Mouse (Mus musculus) spleen, adult 12 weeks (tissue): ENCODE data around the gene Arhgap45.

Experiments used
- DNase-seq: peaks from one replicate; pipeline ENCODE4 v3.0.0; 2022; ENCODE audit warnings: low spot score

Gene Arhgap45

GRCm38 (mm10) chr10:80016511-80016910 is at the start of gene Arhgap45:
TSS of gene Arhgap45 (plus strand) at chr10:80016653.
- DNase-seq, result peak; percentile 70

- no peak for DNase-seq
Observed at GRCm38 (mm10) chr10:79966886-79967400, 49.5 kb upstream of the Arhgap45 start.

- DNase-seq, result no peak
Observed at GRCm38 (mm10) chr10:79968181-79968580, 48.3 kb upstream of the Arhgap45 start.

- no peak for DNase-seq
Observed at GRCm38 (mm10) chr10:79969124-79969568, 47.3 kb upstream of the Arhgap45 start.

GRCm38 (mm10) chr10:79970415-79971182 is 45.9 kb upstream of the Arhgap45 start, which contains the start of gene Grin3b:
TSS of gene Grin3b (plus strand) at chr10:79970715.
- no peak for DNase-seq

- DNase-seq, result no peak
Observed at GRCm38 (mm10) chr10:79971183-79971497, 45.3 kb upstream of the Arhgap45 start.

GRCm38 (mm10) chr10:79972831-79973230 is 43.6 kb upstream of the Arhgap45 start:
- DNase-seq, result no peak

- DNase-seq, result no peak
Observed at GRCm38 (mm10) chr10:79974087-79974486, 42.4 kb upstream of the Arhgap45 start.

GRCm38 (mm10) chr10:79974668-79975067 is 41.8 kb upstream of the Arhgap45 start:
- no peak for DNase-seq

GRCm38 (mm10) chr10:79976071-79976721 is 40.3 kb upstream of the Arhgap45 start:
- DNase-seq, result no peak

- no peak for DNase-seq
Observed at GRCm38 (mm10) chr10:79976722-79977107, 39.7 kb upstream of the Arhgap45 start.

GRCm38 (mm10) chr10:79977324-79977723 is 39.1 kb upstream of the Arhgap45 start:
- DNase-seq, result no peak

- no peak for DNase-seq
Observed at GRCm38 (mm10) chr10:79978061-79978460, 38.4 kb upstream of the Arhgap45 start.

GRCm38 (mm10) chr10:79979401-79980155 is 36.9 kb upstream of the Arhgap45 start:
- DNase-seq, result no peak

GRCm38 (mm10) chr10:79983205-79983604 is 33.2 kb upstream of the Arhgap45 start:
- DNase-seq, result no peak

- peak; percentile 63 for DNase-seq
Observed at GRCm38 (mm10) chr10:79983670-79984069, 32.8 kb upstream of the Arhgap45 start.

- peak; percentile 85 for DNase-seq
Observed at GRCm38 (mm10) chr10:79984195-79984816, 32.1 kb upstream of the Arhgap45 start, which contains the start of gene Tmem259. TSS of gene Tmem259 (minus strand) at chr10:79984330.

GRCm38 (mm10) chr10:79984871-79985270 is 31.6 kb upstream of the Arhgap45 start:
- DNase-seq, result peak; percentile 93

- peak; percentile 66 for DNase-seq
Observed at GRCm38 (mm10) chr10:79985334-79986231, 30.9 kb upstream of the Arhgap45 start.

GRCm38 (mm10) chr10:79986232-79986878 is 30.1 kb upstream of the Arhgap45 start:
- no peak for DNase-seq
